Mouse (Mus musculus): ENCODE measurements around the gene Zrsr2. TPM values are rescaled to one million over a fixed set of nuclear protein-coding genes. Genes with fewer than 3 reads are reported as not detected.

Zrsr2 gene
- polyA plus RNA-seq (2012; rRNA removed): 38.0 and 46.2 TPM in 2 replicates

DNA sequence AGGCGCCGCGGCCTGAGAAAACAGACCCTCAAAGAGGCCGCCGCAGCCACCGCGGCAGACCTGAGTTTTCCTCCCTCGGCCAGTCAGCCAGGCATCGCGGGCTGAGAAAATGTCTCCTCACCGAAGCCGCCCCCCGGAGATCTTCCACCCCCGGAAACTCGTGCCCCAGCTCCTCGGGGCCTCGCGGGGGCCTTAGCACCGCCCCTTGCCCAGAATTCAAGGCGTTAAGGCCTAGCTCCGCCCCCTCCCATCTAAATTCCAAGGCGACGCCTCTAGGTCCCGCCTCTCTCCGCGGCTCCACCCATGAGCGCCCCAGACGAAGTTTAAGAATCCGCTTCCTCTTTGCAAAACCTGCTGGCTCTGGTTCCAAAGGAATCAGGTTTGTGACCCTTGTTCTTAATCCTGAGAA, at the start of gene Zrsr2:
Gene Zrsr2, minus strand, starts transcription at position 195 of the 409 bp plus-strand sequence.
- peak; percentile 41 to 74 for DNase-seq (ENCODE audit: extremely low spot score in 1 of 2, low spot score in 1 of 2)

DNA sequence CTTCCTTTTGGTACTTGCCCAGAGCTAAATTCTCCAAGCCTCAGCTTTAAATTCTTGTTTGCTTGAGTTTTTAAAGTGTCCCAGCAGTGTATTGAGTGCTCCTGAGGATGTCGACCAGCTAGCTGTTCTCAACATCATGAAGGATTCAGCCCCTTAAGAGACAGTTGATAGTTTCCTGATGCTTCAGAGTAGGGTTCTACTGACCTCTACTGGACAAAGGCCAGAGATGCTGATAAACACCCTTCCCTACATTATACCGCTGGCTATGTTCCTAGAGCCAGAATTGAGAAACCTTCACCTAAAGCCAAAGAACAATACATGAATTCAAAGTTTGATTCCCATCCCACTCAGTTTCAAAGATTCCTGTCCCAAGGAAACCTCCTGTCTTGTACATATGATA, 46.3 kb upstream of the Zrsr2 start:
- peak in 1 of 2 experiments; percentile 30 for DNase-seq (ENCODE audit: extremely low spot score in 1 of 2, low spot score in 1 of 2)

DNA sequence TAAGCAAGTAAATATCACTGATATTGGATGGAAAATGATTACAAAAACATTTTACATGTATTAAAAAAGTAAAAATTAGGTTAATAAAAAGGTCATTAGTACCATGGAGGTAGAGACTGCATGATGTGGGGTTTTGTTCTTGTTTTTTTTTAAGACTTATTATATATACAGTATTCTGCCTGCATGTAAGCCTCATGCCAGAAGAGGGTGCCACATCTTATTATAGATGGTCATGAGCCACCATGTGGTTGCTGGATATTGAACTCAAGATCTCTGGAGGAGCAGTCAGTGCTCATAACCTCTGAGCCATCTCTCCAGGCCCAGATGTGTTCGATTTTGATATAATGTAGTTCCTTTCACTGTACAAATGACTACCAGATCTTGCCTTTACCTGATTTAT, 41.4 kb upstream of the Zrsr2 start:
- DNase-seq (ENCODE audit: extremely low spot score in 1 of 2, low spot score in 1 of 2): no peak

DNA sequence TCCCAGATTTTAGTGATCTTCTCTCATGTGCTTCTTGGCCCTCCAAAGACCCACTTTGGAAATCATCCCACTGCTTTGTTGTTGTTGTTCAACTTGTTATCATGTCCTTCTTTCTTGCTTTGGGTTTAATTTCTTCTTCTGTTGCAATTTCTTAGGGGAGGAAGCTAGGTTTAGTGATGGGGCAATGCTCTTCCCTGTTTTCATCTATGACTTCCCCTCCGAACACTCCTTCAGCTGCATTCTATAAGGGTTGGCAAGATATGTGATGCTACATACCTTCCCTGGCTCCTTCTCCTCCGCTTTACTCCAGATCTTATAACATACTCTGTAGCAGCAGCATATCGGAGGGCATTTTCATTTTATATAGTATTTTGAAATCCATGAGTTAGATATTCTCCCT, 38.3 kb upstream of the Zrsr2 start:
- no peak for DNase-seq (ENCODE audit: extremely low spot score in 1 of 2, low spot score in 1 of 2)

DNA sequence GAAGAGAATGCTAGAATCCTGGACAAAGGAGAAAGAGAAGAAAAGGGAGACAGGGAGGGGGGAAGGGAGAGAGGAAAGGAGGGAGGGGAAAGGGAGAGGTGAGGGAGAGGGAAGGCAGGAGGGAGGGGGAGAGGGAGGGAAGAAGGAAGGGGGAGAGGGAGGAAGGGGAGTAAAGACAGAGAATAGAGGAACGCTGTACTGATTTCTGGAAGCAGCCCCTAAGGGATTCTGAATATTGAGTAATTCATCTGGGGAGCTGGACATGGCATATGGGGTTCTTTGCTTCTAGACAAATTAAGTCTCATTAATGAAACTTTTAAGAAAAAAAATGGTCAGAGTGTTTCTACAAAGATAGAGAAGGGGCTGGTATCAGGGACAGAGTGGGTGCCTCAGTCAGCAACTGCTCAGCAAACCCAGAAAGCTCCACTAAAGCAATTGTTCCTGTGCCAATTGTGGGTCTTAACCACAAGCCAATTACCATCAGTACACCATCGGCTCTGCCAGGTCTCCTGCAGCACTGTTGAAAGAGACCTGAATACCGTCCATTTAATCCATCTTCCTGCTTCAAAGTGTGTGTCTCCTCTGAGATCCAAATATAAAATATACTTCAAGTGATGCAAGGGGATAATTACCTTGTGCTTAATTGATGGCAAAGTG, 29.4 kb upstream of the Zrsr2 start:
- DNase-seq (ENCODE audit: extremely low spot score in 1 of 2, low spot score in 1 of 2): no peak

DNA sequence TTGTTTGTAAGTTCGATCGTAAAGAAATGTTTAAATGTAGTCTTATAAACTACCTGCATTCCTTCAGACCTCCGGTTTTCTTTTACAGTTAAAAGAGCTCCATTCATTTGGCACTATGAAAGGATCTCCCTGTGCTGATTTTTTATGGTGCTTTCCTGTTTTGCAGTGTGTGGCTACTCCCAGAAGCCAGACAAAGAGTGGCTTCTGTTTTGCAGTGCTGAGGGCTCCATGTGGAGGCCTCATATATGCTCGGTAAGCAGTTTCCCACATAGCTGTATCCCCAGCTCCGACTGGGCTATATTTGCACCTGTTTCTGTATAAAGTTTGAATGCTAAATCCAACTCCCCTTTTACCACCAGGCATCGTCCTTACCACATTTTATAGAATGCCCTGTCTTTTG, 23.7 kb upstream of the Zrsr2 start:
- DNase-seq (ENCODE audit: extremely low spot score in 1 of 2, low spot score in 1 of 2): no peak

DNA sequence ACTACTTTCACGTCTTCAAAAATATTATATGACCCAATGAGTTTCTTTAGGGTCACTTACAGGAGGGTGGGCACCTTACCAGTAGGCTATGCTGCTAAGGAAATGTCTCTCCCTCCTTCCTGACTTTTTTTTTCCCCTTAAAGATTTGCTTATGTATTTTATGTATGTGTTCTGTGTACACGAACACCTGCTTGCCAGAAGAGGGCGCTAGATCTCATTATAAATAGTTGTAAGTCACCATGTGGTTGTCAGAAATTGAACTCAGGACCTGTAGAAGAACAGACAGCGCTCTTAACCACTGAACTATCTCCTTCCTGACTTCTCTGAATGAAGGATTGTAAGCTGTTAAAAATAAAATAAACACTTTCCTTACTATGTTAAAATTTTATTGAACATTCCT, 23.0 kb upstream of the Zrsr2 start:
- DNase-seq (ENCODE audit: extremely low spot score in 1 of 2, low spot score in 1 of 2): no peak

DNA sequence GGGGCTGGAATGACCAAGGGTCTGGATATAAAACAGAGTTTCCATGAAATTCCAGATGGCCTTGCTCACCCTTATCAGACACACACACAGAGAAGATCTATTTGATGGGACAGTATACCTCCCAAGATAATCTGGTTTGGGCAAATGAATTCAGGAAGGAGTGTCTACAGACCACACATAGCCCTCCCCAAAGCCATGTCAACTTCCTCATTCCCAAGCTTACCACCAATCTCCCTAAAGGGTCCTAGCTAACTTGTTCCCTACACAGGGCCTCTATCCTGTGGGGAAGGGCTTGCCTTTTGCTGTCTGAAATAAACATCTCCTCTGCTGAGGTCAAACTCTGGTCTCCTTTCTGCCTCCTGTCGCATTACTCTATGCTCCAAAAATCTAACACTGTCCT, 22.6 kb upstream of the Zrsr2 start:
- DNase-seq (ENCODE audit: extremely low spot score in 1 of 2, low spot score in 1 of 2): no peak

DNA sequence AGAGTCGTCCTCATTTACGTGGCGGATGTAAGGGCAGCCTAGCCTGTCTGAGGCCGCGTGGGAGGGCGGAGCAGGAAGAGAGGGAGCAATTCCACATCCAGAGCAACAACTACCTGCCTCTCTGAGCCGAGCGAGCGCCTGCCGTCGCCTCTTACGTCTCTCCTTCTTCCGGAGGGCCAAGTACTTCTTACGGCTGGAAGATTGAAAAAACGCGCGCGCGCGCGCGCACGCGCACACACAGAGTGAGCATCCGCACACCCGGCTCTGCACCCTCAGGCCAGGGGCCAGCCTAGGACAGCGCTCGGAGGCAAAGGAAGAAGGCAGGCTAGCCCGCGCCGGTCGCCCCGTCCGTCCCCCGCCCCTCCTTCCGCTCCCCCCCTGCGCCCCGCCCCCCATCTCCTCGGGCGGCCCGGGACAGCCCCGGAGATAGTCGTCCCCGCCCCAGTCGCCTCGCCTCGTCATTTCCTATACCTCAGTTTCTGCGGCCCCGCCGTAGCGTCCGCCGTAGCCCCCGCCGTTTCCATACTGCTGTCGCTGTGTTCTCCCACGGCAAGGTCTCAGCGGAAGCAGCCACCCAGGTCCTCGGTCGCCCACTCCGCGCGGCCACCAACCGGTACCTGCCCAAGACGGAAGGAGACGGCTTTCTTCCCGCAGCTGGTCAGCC, 526 bp downstream of the Zrsr2 start:
- DNase-seq (ENCODE audit: extremely low spot score in 1 of 2, low spot score in 1 of 2): peak in 1 of 2 experiments; percentile 9

DNA sequence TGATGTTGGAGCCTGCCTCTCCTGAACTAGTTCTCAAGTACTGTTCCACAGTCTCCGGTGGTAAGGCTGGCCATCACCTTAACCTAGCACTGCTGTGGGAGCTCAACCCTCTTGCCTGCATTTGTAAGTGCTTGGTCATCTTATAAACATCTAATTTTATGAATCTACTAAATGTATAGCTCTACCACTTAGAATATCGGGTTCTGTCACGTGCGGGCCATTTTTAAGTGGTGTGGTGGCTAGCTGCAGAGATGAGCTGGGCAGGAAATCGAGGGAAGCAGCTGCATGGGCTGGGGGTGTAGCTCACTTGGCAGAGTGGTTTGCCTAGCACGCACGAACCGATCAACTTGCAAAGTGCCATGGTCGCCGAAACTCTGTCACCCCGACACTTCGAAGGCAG, 1.1 kb downstream of the Zrsr2 start:
- no peak for DNase-seq (ENCODE audit: extremely low spot score in 1 of 2, low spot score in 1 of 2)

DNA sequence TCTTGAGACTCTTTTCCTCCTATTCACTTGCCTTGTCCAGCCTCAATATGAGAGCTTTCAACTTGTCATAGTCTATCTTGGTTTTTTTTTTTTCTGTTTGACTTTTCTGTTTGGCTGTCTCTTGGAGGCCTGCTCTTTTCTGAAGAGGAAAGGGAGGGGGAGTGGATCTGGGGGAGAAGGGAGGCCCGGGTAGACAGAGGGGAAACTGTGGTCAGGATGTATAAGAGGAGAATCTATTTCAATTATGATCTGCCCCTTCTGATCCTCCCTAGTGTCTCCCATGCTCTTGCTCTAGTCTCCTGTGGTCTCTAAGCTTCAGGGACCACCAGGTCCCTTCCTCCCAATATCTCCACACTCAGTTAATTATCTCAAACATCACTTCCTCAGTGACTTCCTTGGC, 6.8 kb downstream of the Zrsr2 start:
- no peak for DNase-seq (ENCODE audit: extremely low spot score in 1 of 2, low spot score in 1 of 2)

DNA sequence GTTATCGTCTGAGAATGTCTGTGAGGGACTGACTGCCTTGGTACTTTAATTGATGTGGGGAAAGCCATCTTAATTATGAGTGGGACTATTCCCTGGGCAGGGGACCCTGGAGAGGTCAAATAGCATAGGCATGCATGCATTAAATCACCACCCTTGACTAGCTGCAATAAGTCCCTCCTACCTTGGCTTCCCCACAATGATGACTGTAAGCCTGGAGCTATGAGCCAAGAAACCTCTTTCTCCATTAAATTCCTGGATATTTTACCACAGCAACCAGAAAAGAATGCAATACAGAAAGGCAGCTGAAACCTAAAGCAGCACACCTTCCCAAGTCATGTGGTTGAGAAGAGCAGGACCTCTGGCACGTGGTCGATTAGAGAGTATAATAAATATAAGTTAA, 14.1 kb downstream of the Zrsr2 start:
- no peak for DNase-seq (ENCODE audit: extremely low spot score in 1 of 2, low spot score in 1 of 2)

DNA sequence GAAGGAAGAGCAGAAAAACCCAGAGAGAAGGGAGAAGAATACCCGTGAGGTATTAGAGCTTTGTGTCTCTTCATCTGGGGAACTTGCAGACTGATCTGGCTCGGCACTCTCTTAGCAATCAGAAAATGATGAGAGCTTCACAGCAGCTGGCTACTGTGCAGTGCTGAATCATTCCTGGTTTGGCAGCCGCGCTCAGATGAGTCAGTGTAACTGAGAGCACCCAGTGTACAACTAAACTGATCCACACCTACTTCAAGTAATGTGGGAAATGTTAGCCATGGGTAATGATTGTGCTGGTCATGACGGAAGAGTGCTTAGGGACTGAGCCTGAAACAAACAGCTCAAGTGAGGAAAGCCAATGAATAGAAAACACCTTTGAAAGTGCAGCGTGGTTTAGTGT, 19.9 kb downstream of the Zrsr2 start:
- peak; percentile 24 to 71 for DNase-seq (ENCODE audit: extremely low spot score in 1 of 2, low spot score in 1 of 2)

DNA sequence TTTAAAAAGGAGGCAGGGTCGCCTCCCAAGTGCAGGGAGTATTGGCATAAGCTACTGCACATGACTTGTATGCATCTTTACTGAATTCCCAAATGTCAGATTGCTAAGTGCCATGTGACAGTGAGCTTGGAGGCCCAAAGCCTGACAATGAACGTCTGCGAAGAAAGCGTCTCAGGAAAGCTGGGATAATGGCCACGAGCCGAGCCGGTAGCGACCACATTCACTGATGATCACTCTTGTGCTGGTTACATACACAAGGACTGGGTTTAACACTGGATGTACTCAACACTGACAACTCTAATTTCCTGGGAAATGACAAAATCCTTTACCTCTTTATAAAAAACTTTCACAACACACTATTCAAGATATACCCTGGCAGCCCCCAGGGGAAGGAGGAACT, 23.7 kb downstream of the Zrsr2 start:
- no peak for DNase-seq (ENCODE audit: extremely low spot score in 1 of 2, low spot score in 1 of 2)

DNA sequence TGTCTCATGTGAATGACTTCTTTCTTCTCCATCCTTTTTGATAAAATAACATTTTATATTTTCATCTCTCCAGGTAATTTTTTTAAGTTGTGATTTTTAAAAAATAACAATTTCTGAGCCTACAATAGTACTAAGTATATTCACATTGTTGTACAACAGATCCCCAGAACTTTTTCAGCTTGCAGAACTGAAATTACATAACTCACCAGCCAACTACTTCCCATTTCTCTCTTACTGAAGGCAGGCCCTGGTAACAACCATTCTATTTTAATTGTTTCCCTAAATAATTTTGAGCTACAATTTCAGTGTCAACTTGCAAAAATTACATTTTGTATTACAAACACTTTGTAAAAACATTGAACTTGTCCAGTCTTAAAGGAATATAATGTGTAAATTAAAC, 28.9 kb downstream of the Zrsr2 start:
- DNase-seq (ENCODE audit: extremely low spot score in 1 of 2, low spot score in 1 of 2): no peak

DNA sequence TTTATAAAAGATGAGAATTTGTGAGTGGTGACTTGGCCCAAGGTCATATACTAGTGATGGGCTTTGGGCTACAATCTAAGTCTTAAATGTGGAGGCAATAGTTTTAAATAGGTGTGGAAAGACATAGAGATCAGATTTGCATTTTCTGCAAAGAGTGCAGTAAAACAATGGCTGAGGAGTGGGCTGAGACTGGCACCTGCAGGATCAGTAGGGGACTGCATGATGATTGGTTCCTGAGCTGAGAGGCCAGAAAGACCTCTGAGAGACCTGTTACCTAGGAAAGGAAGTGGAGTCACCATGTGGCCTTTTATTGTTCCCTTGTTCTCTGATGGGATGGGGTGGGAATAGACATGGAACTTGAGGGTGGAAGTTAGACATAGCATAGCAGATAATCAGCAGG, 45.7 kb downstream of the Zrsr2 start:
- DNase-seq (ENCODE audit: extremely low spot score in 1 of 2, low spot score in 1 of 2): peak in 1 of 2 experiments; percentile 12

DNA sequence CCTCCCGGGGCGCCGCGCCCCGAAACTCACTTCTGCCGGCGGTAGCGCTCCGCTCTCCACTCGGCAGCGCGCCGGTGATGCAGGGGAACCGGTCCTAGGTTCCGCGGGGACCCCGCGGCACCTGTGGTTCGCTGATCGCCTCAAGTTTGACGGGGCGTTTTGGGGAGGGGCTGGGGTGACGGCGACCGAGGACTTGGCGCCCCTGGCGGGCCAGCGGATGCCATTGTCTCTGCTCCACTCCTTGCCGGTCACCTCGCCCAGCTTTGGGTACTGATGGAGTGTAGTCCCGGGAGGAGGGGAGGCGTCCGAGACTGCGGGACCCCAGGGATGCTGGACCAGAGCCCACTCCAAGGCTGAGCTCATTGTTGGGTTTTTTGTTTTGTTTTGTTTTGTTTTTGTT, 49.1 kb downstream of the Zrsr2 start:
- peak in 1 of 2 experiments; percentile 10 for DNase-seq (ENCODE audit: extremely low spot score in 1 of 2, low spot score in 1 of 2)

DNA sequence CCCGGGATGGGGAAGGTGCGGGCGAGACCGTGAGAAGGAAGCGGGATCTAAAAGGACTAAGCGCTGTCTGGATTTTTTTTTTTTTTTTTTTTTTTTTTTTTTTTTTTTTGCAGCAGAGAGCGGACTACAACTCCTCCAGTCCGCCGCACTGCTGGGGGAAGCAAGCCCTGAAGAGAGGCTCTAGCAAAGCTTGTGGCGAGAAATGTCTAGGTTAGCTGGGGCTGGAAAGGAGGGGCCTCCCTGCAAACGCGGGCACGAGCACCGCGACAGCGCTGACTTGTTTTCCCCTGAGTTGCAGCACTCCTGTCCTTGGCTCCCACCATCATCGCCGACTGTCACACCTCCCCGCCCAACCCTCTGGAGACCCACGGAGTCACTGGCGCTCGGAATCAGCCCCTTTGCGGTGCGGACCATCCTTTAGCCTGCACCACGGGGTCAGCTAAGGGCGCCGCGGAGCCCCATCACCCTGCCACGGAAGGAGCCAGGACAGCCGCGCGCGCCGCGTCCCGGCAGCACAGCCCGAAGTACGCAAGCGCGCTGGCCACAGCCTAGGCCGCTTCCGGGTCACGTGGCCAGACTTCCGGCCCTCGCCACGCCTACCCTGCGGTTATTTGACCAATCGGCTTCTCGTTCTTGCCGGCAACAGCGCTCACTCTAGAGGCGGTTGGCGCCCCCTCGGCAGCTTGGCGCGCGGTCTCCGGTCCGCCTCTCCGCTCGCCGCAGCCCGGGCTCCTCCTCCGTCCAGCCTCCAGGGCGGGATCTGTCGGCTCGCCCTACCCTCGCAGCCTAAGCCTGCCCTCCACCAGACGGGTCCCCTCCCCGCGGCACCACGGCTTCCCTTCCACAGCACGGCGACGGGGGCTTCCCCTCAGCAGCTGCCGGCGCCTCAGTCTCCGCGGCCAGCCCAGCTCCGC, 49.9 kb downstream of the Zrsr2 start, which contains the start of gene Ap1s2:
Gene Ap1s2, plus strand, starts transcription at position 681 of the 914 bp plus-strand sequence.
- peak; percentile 89 to 92 for DNase-seq (ENCODE audit: extremely low spot score in 1 of 2, low spot score in 1 of 2)

DNA sequence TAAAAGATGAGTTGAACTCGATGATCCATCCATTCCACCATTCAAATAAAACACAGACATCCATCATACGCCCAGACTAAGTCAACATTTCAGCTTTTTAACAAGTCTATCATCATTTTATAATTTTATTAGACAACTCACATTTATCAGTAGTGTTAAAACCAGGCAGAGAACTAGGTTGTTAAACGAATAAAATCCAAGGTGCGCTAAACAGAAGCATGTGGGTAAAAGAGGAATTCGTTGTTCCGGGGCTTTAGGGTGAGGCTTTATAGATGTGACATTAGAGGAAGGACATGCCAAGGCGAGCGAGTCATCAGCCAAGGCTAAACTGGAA, 50.5 kb downstream of the Zrsr2 start:
- DNase-seq (ENCODE audit: extremely low spot score in 1 of 2, low spot score in 1 of 2): no peak

DNA sequence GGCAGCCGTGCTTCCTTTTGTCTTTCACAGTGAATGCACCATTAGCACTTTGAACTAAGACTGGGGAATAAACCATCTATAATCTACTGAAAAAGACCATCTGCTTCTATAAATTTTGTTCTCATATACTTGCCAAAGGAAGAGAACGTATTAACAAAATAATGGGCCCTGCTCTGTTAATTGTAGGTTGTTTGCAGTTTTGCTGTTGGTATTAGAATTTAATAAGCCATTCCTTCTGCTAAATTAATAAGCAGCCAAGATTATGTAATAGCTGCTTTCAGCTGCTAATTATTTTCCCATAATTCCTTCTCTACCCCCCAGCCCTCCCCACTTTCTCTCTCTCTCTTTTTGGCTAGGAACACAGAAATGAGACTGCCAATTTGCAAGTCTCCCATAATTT, 51.6 kb downstream of the Zrsr2 start:
- no peak for DNase-seq (ENCODE audit: extremely low spot score in 1 of 2, low spot score in 1 of 2)

DNA sequence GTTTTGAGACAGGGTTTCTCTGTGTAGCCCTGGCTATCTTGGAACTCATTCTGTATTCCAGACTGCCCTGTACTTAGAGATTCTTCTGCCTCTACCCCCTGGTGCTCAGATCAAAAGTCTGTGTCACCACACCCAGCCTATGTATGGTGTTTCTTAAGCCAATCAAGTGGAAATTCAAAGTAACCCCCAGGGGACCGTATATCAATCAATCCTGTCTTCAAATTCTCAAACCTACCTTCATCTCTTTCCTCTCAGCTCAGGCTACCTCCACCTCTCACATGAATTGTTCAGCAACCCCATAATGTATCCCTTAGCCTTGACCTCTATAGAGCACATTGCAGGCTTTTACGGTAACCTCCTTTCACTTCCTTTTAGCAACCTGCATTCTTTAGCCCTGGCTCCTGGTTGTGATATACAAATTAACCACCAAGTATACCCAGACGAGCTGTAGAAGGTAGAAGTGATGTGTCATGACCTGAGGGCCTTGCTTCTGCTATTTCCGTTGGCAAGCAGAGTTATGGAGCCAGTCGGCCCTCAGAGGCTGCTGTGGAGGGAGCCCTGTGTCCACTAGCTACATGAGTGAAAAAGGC, 58.9 kb downstream of the Zrsr2 start:
- no peak for DNase-seq (ENCODE audit: extremely low spot score in 1 of 2, low spot score in 1 of 2)

Data from frontal cortex, adult 2 months (tissue).